Mouse (Mus musculus): ENCODE results near the gene Slc30a5.
"Not testable (repeated sequence)": the region's sequence is repeated elsewhere in the genome, so short reads cannot be mapped to it uniquely, and the experiment has no call there.

Slc30a5 gene

DNA sequence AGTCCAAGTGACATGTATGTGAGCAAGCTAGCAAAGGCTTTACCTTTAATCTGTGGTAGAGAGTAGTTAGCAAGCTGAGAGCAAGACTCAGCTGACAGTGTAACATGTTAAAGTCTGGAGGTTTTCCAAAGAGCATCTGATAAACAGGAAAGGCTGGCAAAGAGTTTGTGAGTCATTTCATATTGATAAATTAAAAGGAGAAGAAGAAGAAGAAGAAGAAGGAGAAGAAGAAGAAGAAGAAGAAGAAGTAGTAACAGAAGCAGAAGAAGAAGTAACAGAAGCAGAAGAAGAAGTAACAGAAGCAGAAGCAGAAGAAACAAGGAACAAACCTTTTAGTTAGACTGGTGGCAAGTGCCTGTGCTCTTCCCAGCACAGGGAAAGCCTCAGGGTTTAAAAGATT is 1.6 kb upstream of the Slc30a5 start:
- no peak for DNase-seq

DNA sequence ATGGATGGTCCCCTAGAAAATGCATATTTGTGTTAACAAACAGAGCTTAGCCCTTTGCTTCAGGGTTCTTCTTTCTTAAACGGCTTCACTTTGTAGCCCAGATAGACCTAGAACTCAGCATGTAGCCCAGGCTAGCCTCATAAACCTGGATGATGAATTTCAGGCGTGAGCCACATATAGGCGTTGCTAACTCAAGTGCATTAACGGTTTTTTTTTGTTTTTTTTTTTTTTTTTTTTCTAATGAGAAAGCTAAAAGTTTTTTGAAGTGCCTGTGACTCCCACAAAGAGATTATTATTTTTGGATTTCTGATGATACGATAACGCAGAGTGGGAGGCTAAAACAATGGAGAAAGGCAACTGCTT is 394 bp upstream of the Slc30a5 start:
- DNase-seq: no peak

DNA sequence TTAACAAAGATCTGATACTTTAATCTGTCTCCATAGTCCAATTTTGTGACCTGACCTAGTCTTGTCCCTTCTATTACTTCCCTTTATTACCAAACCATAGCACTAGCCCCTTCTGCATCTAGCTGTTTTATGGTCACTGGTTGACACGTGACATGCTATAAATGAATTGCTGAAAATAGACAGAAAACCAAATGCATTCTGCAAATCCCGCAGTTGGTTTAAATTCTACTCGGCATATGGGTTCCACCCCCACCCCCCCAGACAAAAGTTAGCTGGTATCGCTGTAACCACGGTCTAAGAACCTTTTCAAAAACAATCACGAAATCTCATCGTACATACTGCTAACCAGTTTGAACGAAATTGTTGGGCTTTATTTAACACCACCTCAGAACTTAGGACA is 1.0 kb downstream of the Slc30a5 start:
- DNase-seq: no peak

DNA sequence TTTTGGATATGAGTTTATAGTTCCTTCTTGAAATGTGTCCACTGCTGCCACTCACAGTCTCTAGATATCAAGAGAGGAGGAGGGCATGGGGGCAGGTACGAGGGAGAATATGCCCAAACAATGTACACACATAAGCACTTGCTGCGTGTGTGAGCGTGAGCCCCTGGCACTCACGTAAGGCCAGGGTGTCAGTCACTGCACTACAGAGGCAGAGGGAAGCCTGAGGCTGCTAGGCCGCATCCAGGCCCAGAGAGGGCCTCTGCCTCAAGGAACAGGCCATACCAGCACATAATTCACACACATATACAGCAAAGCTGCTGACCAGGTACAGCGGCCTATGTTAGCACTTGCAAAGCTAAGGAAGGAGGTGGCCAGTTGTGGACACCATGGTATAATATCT is 2.1 kb downstream of the Slc30a5 start:
- no peak for DNase-seq

DNA sequence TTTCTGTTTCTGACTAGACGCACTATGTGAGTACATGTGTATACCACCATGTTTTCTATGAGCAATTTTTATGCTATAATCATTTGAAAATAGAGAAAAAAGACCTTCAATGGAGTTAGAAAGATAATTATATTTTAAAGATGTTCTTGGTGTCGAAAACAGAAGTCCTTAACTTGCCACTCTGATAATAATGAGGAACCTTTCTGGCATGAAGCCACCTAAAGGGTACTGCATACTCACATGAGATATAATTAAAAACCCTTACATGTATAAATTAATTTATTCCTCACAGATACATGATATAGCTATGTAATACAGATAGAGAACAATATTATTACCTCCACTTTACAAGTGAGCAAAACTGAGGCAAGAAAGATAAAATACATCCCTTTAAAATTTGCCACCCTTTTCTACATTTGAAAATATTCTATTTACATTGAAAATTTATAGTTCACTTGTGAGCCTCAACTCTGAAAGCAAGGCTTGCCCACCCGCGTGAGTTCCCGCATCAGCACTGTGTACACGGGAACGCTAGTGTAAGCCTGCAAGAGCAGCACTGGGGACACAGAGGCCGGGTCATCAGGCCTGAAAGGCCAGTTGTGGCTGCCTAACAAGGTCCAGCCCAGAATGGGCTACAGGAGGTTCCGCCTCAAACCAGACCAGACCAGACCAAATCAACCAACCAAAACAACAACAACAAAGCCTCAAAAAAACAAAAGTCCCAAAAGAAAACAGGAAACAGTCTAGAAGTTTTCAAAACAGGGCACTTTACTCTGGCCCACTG is 7.4 kb downstream of the Slc30a5 start:
- peak in 1 of 2 experiments; percentile 12 for DNase-seq

DNA sequence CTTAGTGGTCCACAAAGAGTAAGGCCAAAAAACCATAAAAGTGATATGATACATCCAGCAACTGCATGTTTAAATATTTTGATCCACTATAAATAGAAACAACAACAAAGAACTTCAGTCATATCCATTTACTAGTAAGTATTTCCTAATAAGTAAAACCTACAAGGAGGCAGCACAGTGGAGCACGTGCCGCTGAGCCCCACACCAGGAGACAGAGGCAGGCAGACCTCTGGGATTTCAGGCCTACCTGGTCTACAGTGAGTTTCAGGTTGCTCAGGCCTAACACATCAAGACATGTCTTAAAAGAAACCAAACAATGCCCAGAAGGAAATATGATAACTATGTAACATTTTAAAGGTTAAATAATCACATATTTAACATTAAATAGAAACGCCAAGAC is 8.3 kb downstream of the Slc30a5 start:
- DNase-seq: no peak

DNA sequence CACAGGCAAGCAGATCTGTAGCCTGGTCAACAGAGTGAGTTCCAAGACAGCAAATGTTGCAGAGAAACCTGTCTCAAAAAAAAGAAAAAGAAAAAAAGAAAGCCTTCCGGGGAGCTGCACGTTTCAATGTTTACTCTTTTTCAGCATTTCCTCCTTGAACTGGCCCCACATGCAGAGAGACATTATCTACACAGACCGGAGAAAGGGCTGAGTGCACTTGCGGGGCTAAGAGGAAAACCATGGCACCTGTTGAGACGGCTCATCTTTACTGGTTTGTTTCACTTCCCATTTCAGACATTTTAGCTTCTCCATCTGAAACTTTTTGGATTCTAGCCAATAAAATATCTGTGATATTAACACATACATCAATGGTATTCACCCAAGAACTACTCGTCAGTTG is 8.9 kb downstream of the Slc30a5 start:
- DNase-seq: no peak

DNA sequence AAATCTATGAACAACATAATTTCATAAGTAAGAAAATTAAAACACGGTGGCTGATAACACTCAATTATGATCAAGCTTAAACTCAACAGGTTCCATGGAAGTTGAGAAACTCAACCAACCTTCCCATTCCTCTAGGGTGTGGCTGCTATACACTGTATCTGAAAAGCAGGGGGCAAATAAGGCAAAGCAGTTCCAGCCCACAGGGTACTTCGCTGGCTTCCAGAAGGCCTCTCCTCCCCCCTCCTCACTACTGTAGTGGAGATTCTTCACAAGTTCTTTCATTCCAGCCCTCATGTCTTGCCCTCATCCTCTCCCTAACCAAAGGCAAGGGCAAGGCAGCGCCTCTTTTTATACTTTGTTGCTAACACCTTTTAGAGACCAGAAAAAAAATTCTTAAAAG is 9.4 kb downstream of the Slc30a5 start:
- DNase-seq: no peak

DNA sequence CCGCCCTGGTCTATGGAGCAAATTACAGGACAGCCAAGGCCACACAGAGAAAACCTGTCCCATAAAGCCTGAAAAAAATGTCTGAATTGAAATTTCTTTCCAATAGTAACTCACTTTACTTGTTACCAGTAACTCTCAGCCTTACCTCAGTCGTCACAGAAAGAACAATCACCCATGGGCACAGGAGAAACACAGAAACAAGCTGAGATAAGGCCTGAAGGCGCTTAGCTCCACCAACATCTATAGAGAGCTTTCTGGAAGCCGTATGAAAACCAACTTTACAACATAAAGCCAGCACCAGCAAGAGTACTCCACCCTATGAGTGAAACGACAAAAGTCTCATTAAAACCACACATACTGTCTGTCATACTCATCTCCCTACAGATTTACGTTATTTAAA is 18.8 kb downstream of the Slc30a5 start:
- no peak for DNase-seq

DNA sequence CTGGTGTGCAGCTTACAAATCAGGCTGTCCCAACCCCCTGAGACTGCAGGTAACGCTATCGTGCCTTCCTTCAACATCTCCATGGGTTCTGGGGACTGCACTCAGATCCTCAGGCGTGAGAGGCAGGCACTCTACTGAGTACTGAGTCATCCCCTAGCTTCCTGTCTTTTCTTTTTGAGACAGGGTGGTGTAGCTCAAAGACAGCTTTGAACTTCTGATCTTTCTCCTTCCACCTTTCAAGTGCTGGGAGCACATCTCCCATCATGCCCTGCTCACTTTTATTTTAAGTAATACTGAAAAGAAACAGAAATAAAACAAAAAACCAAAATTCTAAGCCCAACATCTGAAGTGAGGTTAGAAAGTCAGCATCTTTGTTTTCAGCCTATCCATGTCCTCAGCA is 27.5 kb downstream of the Slc30a5 start:
- no peak for DNase-seq

DNA sequence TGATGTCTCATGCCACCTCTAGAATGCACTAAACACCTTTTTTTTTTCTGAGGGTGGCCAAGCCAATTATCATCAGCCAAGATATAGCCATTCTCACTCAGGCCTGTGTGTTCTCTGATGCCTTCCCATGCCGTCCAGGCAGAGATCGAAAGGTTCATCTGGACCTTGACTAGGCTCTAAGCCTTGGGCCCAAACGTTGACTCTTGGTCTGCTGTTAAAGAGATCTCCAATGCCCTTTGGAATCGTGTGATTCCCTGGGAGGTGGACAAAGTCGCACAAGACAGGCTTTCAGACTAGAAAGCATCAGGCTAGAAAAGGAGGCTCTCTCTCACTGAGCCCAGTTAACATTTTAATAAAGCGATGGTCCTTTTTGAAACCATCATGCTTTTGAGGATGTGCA is 36.1 kb downstream of the Slc30a5 start:
- no peak for DNase-seq

DNA sequence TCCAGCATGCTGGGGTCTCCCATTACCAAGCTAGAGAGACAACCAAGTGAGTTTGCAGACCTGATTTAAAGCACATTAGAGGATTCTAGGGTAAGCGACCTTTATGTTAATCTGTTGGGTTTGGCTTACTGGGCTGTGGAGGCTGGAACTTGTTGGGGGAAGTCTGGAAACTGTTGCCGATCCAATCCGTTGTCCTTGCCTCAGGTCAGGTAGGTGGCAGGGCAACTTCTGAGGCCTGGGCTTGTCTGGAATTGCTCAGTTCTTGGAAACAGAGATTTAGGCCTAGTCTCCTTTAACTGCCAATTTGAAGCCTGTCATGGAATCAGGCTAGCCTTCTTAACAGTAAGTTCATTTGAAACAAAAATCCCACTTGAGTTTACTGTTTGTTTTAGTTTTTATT is 44.1 kb downstream of the Slc30a5 start:
- DNase-seq: no peak

DNA sequence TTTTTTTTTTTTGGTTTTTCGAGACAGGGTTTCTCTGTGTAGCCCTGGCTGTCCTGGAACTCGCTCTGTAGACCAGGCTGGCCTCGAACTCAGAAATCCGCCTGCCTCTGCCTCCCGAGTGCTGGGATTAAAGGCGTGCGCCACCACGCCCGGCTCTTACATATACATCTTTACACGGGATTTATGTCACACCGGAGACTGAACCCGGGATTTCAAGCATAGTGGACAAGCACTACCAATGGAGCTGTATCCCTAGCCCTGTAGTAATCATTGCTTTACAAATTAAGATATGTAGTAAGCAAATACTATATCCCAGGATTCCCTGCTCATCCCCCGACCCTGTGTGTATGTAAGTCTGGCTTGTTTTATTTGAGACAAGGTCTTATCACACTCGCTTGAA is 45.2 kb downstream of the Slc30a5 start:
- not testable (repeated sequence) for DNase-seq

DNA sequence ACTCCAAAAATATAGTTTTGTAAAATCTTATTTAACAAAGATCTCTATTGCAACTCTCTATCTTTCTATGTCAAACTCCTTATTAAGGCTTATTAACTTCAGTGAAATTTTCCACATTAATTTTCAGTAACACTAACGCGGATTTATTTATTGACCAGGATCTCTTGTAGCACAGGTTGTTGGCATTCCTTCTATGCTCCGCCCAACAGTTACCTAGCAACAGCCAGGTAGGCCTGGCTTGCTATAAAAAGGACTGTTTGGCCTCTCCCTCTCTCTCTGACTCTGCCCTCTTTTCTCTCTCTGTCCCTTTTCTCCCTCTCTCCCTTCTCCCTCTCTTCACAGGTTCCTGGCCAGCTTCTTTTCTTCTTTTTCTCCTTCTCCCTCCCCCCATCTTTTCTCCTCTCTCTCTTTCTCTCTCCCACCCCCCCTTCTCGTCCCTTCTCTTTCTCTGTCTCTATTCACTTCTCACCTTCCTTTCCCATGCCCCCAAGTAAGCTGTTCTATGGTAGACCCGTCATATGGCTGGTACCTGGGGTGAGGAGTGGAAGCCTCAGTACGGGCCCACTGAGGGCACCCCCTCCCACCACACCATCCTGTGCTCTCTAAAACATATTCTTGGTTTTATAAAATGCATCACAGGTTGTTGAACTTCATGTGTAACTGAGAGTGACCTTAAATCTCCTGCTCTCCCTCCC is 45.8 kb downstream of the Slc30a5 start:
- peak; percentile 19 to 31 for DNase-seq

DNA sequence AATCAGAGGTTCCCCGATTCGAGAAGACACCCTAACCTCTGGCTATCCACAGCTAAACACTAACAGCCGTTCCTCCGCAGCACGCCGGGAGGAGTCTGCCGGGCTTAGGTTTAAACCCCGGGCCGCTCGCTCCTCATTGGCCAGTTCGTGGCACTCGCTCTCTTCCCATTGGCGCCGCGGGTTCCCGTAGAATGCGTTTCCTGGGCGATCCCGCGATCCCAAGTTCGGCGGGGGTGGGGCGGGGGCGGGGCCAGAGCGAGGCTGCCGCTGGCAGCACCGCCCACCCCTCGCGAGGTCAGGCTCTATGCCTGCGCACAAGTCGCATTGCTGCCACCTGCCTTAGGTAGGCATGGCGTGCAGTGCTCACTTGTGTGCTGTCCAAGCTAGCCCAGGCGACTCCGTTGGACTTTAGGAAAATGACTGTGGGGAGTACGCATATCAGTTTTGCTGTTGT is 46.8 kb downstream of the Slc30a5 start, which contains the start of gene Ccnb1:
TSS of gene Ccnb1 (minus strand) at position 157 of the 454 bp plus-strand sequence.
- peak; percentile 95 to 96 for DNase-seq

DNA sequence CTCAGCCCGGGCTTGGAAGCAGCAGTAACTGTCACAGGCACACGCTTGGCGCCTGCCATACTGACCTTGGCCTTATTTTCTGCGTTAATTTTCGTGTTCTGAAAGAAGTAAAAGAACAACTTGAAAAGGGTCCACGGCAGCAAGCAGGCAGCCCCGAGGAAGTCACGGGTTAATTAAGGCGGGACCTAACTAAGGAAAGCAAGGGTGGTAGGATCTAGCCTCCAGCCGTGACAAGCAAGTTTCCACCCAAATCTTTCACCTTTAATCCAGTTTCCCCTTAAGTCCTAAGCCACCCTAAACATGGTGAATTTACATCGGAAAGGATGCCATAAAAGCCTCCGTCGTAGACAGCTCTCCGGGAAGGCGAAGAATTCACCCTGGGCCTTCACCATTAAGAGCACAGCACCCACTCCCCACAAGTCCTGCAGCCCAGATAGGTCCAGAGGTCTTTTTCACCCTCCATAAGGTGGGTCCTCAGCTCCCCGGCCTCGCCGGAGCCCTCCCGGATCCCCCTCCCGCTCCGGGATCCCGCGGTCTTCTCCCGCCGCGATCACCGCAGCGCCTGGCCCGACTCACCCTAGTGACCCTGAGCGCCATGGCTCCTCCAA is 47.3 kb downstream of the Slc30a5 start:
- peak; percentile 14 to 27 for DNase-seq

DNA sequence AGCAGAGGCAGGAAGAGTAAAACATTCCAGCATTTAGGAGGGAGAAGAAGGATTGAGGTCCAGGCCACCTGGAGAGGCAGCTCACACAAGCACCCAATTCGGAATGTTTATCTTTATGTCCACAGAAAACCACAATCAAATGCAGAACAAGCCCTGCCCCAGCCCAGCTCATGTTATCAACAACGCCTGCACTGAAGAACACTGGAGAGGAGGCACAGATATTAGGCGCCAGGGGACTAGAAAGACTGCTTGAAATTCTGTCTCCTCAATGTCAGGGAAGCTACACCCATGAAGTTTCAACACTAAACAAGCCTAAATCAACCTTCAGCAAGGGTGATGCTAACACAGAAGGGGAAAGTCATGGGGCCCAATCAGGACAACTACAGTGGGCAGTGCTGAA is 55.7 kb downstream of the Slc30a5 start:
- no peak for DNase-seq

DNA sequence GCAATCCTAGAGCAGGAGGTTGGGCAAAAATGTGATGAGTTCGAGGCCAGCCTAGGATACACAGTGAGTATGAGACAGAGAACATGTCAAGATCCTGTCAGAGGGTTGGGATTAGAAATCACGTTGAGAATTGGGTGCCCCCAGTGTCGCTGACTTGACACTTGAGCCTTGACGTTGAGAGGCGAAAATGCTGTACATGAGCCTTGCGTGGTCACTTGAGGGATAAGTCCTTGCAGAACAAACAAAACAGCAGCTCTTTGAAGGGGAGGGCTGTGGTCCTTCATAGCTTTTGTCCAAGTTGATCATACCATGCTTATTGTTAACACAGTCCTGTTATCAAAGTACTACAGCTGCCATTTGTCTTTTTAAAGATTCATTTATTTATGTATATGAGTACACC is 56.5 kb downstream of the Slc30a5 start:
- no peak for DNase-seq

DNA sequence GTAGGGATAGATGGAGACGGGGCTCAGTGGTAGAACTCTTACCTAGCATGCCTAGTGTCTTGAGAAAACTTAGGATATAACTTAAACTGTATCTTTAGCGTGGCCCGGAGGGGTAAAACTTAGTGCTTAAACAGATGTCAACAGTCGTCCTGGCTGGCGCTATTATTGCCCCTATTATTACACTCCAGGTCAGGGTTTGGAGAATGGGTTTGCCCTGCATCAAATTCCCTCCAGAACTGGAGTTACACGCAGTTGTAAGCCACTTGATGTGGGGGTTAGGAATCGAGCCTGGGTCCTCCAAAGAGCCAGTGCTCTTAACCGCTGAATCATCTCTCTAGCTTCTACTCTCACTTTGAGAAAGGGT is 57.2 kb downstream of the Slc30a5 start:
- no peak for DNase-seq

DNA sequence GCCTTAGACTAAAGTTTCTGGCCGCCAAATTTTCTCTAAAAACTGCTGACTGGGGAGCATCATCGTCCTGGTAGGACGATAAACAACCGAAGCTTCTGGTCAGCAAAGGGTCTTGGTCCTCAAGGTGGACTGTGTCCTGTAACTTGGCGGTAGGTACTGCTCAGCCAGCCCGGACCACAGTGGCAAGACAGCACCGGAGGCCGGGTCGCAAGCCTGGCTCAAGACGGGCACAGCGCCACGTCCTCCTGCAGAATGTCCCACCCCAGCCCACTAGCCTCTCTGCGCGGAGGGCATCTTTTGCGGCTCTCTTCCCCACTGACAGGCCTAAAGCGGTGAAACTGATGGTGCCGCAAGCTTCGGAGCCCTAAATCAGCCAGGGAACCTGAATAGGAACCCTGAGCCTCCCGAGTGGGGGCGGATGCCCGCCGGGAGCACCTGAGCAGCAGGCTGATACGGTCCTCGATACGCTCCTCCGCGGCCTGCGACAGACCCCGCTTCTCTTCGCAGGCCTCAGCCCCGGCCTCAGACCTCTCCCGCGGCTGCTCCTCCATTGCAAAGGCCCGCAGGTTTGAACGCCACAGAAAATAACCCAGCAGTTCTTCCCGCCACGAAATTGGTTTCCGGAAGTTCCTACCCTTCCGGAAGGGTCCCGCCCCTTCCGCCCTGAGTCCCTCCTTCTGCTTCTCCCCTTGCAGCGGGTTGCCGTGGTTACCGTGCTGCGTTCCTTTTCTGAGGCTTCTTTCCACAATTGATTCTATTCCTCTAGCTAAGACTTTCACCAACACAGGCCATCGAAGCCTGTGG is 57.8 kb downstream of the Slc30a5 start, which contains the start of gene Cenph:
TSS of gene Cenph (minus strand) at position 648 of the 804 bp plus-strand sequence.
- DNase-seq: peak; percentile 89 to 93

DNA sequence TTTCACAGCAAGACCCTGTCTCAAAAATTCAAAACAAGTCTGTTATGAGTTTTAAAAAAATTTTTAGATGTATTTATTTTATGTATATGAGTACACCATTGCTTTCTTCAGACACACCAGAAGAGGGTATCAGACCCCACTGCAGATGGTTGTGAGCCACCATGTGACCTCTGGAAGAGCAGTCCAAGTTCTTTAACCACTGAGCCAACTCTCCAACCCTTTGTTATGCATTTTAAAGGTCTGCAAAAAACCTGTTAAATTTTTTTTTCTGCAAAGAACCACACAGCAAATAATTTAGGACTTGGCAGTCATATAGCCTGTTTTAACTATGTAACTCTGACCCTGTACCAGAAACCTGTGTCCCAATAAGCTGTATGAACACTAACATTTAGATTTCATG is 58.5 kb downstream of the Slc30a5 start:
- no peak for DNase-seq

DNA sequence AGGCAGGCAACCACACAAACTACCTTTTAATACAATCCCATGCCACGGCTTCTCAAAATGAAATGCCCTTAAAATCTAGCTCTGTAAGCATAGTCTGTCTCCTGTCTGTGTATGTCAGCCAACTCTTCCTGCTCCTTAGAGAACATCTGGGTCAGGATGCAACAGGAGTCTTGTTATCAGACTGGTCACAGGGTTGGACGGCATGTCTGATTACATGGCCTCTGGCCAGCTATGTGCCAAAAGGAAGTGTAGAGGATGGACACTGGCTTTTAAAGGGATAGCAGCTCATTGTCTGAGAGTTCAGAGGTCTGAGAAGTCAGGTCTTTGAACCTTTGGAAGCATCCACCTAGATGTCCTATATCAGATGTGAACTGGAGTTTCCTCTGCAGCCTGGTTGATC is 77.9 kb downstream of the Slc30a5 start:
- no peak for DNase-seq

DNA sequence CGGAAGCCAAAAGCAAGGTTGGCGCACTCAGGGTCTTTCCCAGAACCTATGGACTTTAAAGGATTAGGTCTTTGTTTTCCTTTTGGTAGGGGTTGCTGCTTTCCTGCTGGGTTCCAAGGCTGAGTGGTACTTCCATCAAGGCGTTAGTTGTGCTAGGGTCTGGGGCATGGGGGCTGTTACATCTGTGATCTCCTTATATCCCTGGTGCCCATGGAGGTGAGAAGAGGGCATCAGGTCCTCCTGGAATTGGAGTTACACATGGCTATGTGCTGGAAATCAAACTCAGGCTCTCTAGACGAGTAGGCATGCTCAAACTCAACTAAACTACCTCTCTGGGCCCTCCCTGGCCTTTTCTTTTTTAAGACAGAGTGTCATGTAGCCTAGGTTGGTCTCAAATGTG is 79.0 kb downstream of the Slc30a5 start:
- no peak for DNase-seq
